Mouse (Mus musculus) cerebellum, adult 2 months (tissue): Measurements from ENCODE around the gene Rab3d. TPM values are rescaled to one million over a fixed set of nuclear protein-coding genes. Genes with fewer than 3 reads are reported as not detected.

Experiments
- DNase-seq, 2 experiments: peaks; one replicate each; pipeline ENCODE4 v3.0.0; 2021
- H3K27ac ChIP-seq: fragments of 200-500 bp; 2 replicates; pipeline ENCODE4 v1.5.1; 2012; ENCODE audit warnings: low read length, control low read depth, inconsistent platforms; ENCODE audit not compliant: insufficient read depth
- H3K27me3 ChIP-seq: fragments of 200-500 bp; 2 replicates; pipeline ENCODE4 v1.6.1; 2012; ENCODE audit warnings: inconsistent platforms, mild to moderate bottlenecking, low read length, moderate library complexity; ENCODE audit not compliant: control insufficient read depth, insufficient read depth
- H3K4me1 ChIP-seq: fragments of 200-500 bp; 2 replicates; pipeline ENCODE4 v1.6.1; 2011; ENCODE audit warnings: low read length; ENCODE audit not compliant: control insufficient read depth, insufficient read depth
- H3K4me3 ChIP-seq: fragments of 200-500 bp; replicated peaks from 2 replicates; pipeline ENCODE3; 2011; ENCODE audit warnings: mild to moderate bottlenecking, low read depth, low read length, control low read depth; ENCODE audit not compliant: insufficient read depth
- CTCF ChIP-seq: fragments of 200-500 bp; IDR thresholded peaks from 2 replicates; pipeline ENCODE4 v1.5.1; 2011; ENCODE audit warnings: low read depth, mild to moderate bottlenecking, control low read depth, low read length, moderate library complexity, borderline replicate concordance; ENCODE audit not compliant: insufficient read depth
- POLR2A ChIP-seq: fragments of 200-500 bp; IDR thresholded peaks from 2 replicates; pipeline ENCODE4 v1.6.1; 2011; ENCODE audit warnings: low read length, control low read depth, borderline replicate concordance; ENCODE audit not compliant: insufficient read depth
- WGBS: fragments of 180-500 bp; shearing (Covaris S2); methylation state at CpG from one replicate; pipeline ENCODE4 v1.1.7; 2018; 5-methylcytosine and 5-hydroxymethylcytosine counted together
- polyA plus RNA-seq: library from polyadenylated mRNA; depleted of rRNA; stranded (reverse); fragments of >200 nt; gene quantifications from 2 replicates; pipeline ENCODE4 v1.2.3, GENCODE M21; 2012

Rab3d gene
- polyA plus RNA-seq, 1 experiment = 13.9 TPM

DNA sequence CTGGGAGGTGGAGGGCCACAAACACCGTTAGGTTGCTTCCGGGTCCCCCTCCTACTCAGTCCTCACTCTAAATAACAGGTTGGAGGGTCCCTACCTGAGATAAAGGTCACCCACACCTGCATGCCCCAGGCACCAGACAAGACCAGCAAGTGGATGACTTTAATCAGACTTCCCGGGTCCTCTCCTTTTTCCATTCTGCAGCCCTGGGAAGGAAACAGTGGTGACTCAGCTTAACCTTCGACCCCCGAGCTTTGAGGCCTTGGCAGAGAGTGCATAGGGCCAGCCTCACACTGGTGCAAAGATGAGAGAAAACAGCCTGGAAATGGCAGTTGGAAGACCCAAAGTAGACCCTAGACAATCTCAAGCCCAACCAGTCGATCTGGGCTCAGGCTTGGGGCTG, 8.2 kb upstream of the Rab3d start:
- no peak overlapping the region for H3K4me3 ChIP-seq

DNA sequence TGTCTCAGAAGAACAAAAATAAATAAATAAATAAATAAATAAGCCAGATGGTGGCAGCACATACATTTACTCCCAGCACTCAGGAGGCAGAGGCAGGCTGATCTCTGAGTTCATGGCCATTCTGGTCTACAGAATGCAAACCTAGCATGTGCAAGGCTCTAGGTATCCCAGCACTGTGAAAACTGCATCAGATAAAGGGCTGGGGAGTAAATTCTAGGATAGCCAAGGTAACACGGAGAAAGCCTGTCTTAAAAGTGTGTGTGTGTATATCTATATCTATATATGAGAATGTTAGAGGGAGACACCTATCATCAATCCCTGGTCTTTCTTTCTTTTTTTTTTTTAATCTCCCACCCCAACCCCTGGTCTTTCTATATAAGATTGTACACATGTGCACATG, 7.5 kb upstream of the Rab3d start:
- no peak for DNase-seq
- Histone ChIP-seq H3K27me3 (no peaks in the 10 kb centered on the region), H3K4me3 (no peak overlapping the region), H3K27ac (no peak overlapping the region), H3K4me1 (peaks cover 14% of the 10 kb centered on the region)
- TF ChIP-seq POLR2A = no peak
- no peak for TF ChIP-seq CTCF
- 97% methylated on average over 1 of the region's 1 CpGs for WGBS

More for the DNA sequence above, 8.2 kb upstream of the Rab3d start:
- TF ChIP-seq POLR2A = no peak
- TF ChIP-seq CTCF = no peak
- DNase-seq = no peak
- 80% methylated on average over 6 of the region's 6 CpGs for WGBS
- peaks cover 14% of the 10 kb centered on the region for H3K4me1 ChIP-seq
- H3K27ac ChIP-seq = no peak overlapping the region
- no peaks in the 10 kb centered on the region for H3K27me3 ChIP-seq

DNA sequence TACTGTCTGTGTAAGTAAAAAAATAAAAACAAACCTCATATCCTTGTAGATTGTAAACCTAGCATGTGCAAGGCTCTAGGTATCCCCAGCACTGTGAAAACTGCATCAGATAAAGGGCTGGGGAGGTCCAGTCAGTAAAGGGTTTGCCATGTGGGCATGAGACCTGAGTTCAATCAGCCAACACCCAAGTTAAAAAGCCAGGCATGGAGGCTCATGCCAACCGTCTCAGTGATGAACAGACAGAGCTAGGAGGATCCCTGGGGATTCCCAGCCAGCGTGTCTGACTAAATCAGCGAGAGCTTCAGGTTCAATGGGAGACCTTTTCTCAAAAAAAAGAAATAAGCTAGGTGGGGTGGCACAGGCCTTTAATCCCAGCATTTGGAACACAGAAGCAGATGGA, 7.0 kb upstream of the Rab3d start:
- Histone ChIP-seq H3K27ac (no peak overlapping the region), H3K4me1 (peaks cover 14% of the 10 kb centered on the region), H3K4me3 (no peak overlapping the region), H3K27me3 (no peaks in the 10 kb centered on the region)
- no peak for TF ChIP-seq POLR2A
- TF ChIP-seq CTCF = no peak
- no peak for DNase-seq
- WGBS = 85% methylated on average over 3 of the region's 3 CpGs

DNA sequence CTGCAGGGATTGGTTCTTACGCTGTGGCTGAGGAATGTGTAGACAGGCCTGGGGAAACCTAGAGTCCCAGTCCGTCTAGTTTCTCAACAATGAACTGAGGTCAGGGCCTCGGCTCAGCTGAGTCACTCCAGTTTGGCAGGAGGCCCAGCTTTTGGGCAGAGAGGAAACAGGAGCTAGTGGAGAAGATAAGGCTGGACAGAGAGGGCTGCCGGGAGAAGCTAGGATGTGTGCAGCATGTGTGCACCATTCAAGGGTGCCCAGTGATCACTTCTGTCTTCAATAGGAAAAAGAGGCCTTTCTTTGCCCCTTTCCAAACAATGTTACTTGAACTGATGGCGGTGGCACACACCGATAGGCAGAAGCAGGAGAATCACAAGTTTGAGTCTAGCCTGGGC, 6.1 kb upstream of the Rab3d start:
- Histone ChIP-seq H3K4me1 (peaks cover 14% of the 10 kb centered on the region), H3K27me3 (no peaks in the 10 kb centered on the region), H3K4me3 (no peak overlapping the region), H3K27ac (no peak overlapping the region)
- WGBS = 49% methylated on average over 6 of the region's 6 CpGs
- peak; percentile 68 to 78 for DNase-seq
- TF ChIP-seq CTCF = no peak
- TF ChIP-seq POLR2A = no peak

DNA sequence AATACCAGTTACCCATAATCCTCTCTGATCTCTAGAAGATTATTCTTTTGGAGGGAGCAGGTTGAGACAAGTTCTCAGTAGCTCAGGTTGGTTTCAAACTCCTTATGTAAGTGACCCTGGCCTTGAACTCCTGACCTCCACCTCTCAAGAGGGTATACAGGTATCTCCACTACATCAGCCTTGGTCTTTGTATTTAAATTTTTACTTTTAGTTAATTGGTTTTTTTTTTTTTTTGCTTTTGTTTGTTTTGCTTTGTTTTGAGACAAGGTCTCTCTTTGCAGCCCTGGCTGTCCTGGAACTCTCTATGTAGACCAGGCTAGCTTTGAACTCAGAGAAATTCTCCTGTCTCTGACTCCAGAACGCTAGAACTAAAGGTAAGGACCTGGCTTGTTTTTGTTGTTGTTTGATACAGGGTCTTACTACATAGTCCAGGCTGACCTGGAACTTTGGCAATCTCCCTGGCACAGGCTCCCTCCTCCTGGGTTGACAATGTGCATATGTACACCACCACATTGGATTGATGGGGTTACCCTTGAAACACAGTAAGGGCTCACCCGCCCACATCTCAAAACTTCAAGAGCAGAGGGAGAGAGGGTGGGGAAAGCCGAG, 5.6 kb upstream of the Rab3d start:
- Histone ChIP-seq H3K27ac (no peak overlapping the region), H3K4me3 (no peak overlapping the region), H3K4me1 (peaks cover 14% of the 10 kb centered on the region), H3K27me3 (no peaks in the 10 kb centered on the region)
- DNase-seq = no peak
- TF ChIP-seq POLR2A (no peak), CTCF (no peak)
- 78% methylated on average over 3 of the region's 3 CpGs for WGBS

DNA sequence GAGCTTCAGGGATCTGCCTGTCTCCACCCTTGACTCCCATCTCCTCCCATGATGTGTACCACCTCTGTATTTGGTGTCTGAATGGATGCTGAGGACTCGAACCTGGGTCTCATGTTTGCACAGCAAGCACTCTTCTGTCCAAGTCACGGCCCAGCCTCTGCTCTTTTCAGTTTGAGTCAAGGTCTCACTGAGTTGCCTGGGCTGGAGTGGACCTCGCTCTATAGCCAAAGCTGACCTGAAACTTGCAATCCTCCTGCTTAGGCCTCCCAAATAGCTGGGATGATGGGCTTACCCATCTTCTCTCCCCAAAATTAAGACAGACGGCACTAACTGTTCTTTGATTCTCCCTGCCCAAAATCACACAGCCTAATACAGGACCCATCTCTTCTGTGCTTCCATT, 5.0 kb upstream of the Rab3d start:
- TF ChIP-seq POLR2A = no peak
- TF ChIP-seq CTCF = no peak
- Histone ChIP-seq H3K27ac (no peak overlapping the region), H3K27me3 (no peaks in the 10 kb centered on the region), H3K4me1 (peaks cover 14% of the 10 kb centered on the region), H3K4me3 (no peak overlapping the region)
- no peak for DNase-seq
- WGBS = 89% methylated on average over 4 of the region's 4 CpGs

DNA sequence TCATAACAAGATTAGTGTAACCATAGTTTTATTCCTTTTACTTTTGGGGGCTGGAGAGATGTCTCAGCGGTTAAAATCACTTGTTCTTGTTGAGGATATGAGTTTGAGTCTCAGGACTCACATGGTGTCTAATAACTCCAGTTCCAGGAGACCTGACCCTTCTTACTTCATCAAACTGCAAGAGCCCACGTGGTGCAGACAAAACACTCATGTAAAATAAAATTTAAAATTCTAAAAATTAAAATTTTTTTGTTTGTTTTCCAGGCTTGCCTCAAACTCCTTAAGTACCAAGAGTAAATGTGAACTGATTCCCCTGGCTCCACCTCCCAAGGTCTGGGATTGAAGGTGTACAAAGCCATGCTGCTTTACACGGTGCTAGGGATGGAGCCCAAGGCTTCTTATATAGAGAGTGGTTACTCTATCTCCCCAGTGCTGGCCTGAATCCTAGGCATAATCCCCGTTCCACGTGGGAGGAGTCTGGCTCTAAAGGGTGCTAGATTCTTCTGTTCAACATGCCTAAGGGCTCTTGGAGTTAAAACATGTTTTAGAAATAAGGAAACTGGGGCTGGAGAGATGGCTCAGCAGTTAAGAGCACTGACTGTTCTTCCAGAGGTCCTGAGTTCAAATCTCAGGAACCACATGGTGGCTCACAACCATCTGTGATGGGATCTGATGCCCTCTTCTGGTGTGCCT, 846 bp upstream of the Rab3d start:
- TF ChIP-seq POLR2A = no peak
- no peak for TF ChIP-seq CTCF
- H3K27me3 ChIP-seq = no peaks in the 10 kb centered on the region
- no peak overlapping the region for H3K27ac ChIP-seq
- WGBS = 17% methylated on average over 5 of the region's 5 CpGs
- peaks cover under 1% of the 10 kb centered on the region; the same call in 1 of the 2 replicates for H3K4me1 ChIP-seq
- peak overlapping the region; percentile 67 for H3K4me3 ChIP-seq
- DNase-seq = no peak

DNA sequence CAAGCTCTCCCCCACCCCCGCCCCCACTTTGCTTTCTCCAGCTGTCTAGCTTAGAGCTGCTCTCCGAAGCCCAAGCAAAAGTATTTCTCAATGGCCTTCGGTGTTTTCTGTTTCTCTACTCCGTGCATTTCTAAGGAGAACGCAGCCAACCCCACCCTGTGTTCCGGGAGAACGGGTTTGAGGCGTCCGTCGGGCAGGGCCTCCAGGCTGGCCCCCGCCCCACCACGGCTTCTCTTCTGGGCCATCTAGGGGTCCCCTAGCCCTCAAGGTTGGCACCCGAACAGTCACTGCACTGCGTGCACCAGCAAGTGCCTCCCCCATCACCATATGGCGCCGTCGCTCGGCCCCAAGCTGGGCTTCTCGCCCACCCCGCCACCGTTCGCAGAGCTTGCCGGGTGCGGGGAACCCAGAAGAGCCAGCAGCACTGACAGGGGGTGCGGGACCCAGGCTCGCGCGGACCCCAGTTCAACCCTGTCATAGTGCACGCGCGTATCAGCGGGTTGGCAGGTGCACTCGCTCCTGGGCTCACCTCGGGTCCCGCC, 428 bp downstream of the Rab3d start:
- H3K4me1 ChIP-seq = no peaks in the 10 kb centered on the region
- H3K27me3 ChIP-seq = no peaks in the 10 kb centered on the region
- H3K4me3 ChIP-seq = peak overlapping the region; percentile 67
- peak overlapping the region; percentile 68; the same call in 1 of the 2 replicates for H3K27ac ChIP-seq
- 2% methylated on average over 35 of the region's 35 CpGs for WGBS
- DNase-seq = no peak
- TF ChIP-seq POLR2A (no peak), CTCF (no peak)
